Mouse (Mus musculus) bone marrow, adult 2 months (tissue): Measurements from ENCODE around the gene Pfkm.

Experiments
- CTCF ChIP-seq: fragments of 200-500 bp; IDR thresholded peaks from 2 replicates; pipeline ENCODE4 v1.5.1; 2011; ENCODE audit warnings: low read length, control low read depth; ENCODE audit not compliant: control insufficient read depth, insufficient read depth
- POLR2A ChIP-seq: fragments of 200-500 bp; IDR thresholded peaks from 2 replicates; pipeline ENCODE4 v1.6.1; 2011; ENCODE audit warnings: low read depth, mild to moderate bottlenecking, control low read depth, low read length, borderline replicate concordance; ENCODE audit not compliant: control insufficient read depth

DNA sequence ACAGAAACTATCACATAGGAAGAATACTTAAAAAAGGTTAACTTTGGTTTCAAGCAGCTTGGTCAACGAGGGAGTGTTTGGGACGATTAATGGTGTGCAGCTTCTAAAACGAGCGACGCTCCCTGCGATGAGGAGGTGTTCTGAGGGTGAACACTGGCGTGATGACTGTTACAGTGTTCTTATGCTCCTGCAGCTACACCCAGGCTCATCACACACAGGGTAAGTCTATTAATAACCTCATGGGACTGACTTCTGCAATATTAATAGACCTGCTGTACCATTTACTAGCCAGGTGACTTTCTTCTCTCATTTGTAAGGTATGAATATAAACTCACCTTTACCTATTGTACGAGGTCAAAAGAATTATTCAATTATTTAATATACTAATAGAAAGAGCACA is 17.9 kb upstream of the Pfkm start:
- TF ChIP-seq CTCF (no peak), POLR2A (no peak)
